Mouse (Mus musculus) E14TG2a.4 (cell line): ENCODE data around the gene Gpat3.
A peak's percentile ranks its signal among the peaks of the same experiment; 100 is the strongest.

Experiments used
- CTCF ChIP-seq: conservative IDR thresholded peaks from 2 replicates; pipeline ENCODE4 v1.5.1; 2014; ENCODE audit warnings: low read length
- POU5F1 ChIP-seq: IDR thresholded peaks from 2 replicates; pipeline ENCODE4 v1.6.1; 2014; ENCODE audit warnings: low read length, borderline replicate concordance

DNA sequence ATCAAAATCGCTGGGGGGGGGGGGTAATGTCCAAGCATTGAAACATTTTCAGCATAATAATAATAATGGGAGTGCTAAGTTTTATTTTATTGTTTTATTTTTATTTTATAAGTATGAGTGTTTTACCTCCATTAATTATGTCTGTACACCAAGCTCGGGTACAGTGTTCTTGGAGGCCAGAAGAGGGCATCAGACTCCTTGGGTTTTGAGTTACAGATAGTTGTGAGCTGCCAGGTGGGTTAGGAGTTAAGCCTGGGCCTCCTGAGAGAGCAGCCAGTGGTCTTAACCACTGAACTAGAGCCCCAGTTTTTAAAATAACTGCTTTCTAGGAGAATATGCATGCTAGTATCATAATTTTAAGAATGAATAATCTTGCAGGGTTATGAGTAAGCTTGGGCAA lies 19.5 kb upstream of the Gpat3 start:
- TF ChIP-seq CTCF (peak; percentile 57), POU5F1 (no peak)
